Mouse (Mus musculus) forebrain, embryonic 14.5 days (tissue): ENCODE measurements around the gene Nudt2. TPM values are rescaled to one million over a fixed set of nuclear protein-coding genes. Genes with fewer than 3 reads are reported as not detected.

Experiments
- ATAC-seq: fragments of 200-750 bp; cut with Nextera tagmentation; 2 replicates; pipeline ENCODE4 v1.8.0; 2017; ENCODE audit warnings: mild to moderate bottlenecking, moderate library complexity
- DNase-seq: peaks from one replicate; pipeline ENCODE4 v3.0.0-alpha.2; 2015; ENCODE audit warnings: low spot score
- H3K27ac ChIP-seq: fragments of 300-500 bp; sonication (generic); 2 replicates; pipeline ENCODE4 v1.5.1; 2014; ENCODE audit warnings: low read depth, mild to moderate bottlenecking, control low read depth, low read length, moderate library complexity
- H3K27me3 ChIP-seq: fragments of 300-500 bp; sonication (generic); replicated peaks from 2 replicates; pipeline ENCODE4 v1.6.1; 2014; ENCODE audit warnings: low read length, control low read depth, mixed read lengths; ENCODE audit not compliant: control insufficient read depth, insufficient read depth
- H3K36me3 ChIP-seq: fragments of 300-500 bp; sonication (generic); 2 replicates; pipeline ENCODE4 v1.6.1; 2014; ENCODE audit warnings: low read length, control low read depth; ENCODE audit not compliant: control insufficient read depth, insufficient read depth
- H3K4me1 ChIP-seq: fragments of 300-500 bp; sonication (generic); 2 replicates; pipeline ENCODE4 v1.6.1; 2014; ENCODE audit warnings: antibody characterized with exemption, low read length, control low read depth; ENCODE audit not compliant: control insufficient read depth, insufficient read depth
- H3K4me2 ChIP-seq: fragments of 300-500 bp; sonication (generic); 2 replicates; pipeline ENCODE4 v1.6.1; 2014; ENCODE audit warnings: mild to moderate bottlenecking, control low read depth, low read length
- H3K4me3 ChIP-seq: fragments of 300-500 bp; sonication (generic); 2 replicates; pipeline ENCODE4 v1.5.1; 2014; ENCODE audit warnings: low read depth, low read length, control low read depth
- H3K9ac ChIP-seq: fragments of 300-500 bp; sonication (generic); 2 replicates; pipeline ENCODE4 v1.6.1; 2014; ENCODE audit warnings: mild to moderate bottlenecking, low read length, control low read depth, moderate library complexity
- H3K9me3 ChIP-seq: fragments of 300-500 bp; sonication (generic); replicated peaks from 2 replicates; pipeline ENCODE4 v1.6.1; 2016; ENCODE audit warnings: low read length, control low read depth, mixed read lengths; ENCODE audit not compliant: control insufficient read depth
- WGBS: fragments of 180-500 bp; shearing (Covaris S2); extraction: QIAGEN DNeasy Blood & Tissue Kit; methylation state at CpG from one replicate; pipeline ENCODE4 v1.1.7; 2014; 5-methylcytosine and 5-hydroxymethylcytosine counted together
- polyA plus RNA-seq: library from polyadenylated mRNA; unstranded; fragments of >200 nt; fragmentation: Nextera tagmentation; extraction: Ambion mirVana; gene quantifications from 2 replicates; pipeline ENCODE4 v1.2.1, GENCODE M21; 2014

Nudt2 gene
- polyA plus RNA-seq, 1 experiment from 2014 or later, result 82.0 TPM

DNA sequence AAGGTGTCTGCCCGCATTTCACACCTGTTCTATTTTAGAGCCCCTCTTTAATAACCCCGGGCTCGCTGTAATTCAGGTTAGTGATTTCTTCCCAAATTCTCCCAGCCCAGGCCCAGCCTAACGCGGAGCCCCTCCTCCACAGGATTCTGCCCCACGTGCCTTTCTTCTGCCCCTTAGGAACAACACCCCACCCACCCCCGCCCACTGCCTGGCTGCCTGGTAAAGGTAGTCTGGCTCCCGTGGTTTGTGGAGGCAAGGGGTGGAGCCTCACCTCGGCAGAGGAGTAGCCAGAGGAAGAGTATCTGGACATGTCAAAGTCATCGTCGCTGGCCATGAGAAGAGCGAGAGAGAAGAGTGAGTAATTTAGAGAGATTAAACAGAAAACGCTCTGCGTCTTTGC is 55.7 kb downstream of the Nudt2 start:
- Histone ChIP-seq H3K4me3 (no peak overlapping the region), H3K36me3 (peaks cover 12% of the 10 kb centered on the region), H3K9ac (no peak overlapping the region), H3K27ac (no peak overlapping the region), H3K4me1 (no peaks in the 10 kb centered on the region), H3K4me2 (no peak overlapping the region), H3K9me3 (no peaks in the 10 kb centered on the region), H3K27me3 (no peaks in the 10 kb centered on the region)
- ATAC-seq, result no peak
- 48% methylated on average over 14 of the region's 14 CpGs for WGBS
- DNase-seq, result no peak

DNA sequence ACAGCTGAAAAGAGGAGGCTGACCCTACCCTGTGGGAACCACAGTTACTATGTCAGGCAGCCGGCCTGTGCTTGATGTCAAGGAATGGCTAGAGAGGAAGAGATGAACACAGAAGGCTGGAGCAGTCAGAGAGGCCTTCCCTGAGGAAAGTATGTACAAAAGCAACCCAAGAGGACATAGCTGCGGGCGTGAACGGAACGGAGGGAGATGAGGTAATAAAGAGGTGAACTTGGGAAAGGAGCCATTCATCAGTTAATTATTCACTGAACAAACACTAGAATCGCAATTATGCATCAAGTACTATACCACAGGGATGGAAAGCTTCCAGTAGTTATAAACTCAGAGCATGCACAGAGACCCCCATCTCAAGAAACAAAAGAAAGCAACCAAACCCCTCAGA is 57.2 kb downstream of the Nudt2 start:
- 24% methylated on average over 6 of the region's 6 CpGs for WGBS
- Histone ChIP-seq H3K36me3 (peaks cover 12% of the 10 kb centered on the region), H3K9ac (no peak overlapping the region), H3K27ac (0 out of 2 replicates have a peak overlapping the region, but pooled peaks have one; percentile 31), H3K9me3 (no peaks in the 10 kb centered on the region), H3K27me3 (no peaks in the 10 kb centered on the region), H3K4me2 (no peak overlapping the region), H3K4me1 (peaks cover 5% of the 10 kb centered on the region), H3K4me3 (no peak overlapping the region)
- peak; percentile 48 for DNase-seq
- peak; percentile 41; the same call in 1 of the 2 replicates for ATAC-seq

GRCm38 (mm10) chr4:41522788-41523187 is 57.8 kb downstream of the Nudt2 start:
- H3K27ac ChIP-seq, result no peak overlapping the region
- no peak for ATAC-seq

DNA sequence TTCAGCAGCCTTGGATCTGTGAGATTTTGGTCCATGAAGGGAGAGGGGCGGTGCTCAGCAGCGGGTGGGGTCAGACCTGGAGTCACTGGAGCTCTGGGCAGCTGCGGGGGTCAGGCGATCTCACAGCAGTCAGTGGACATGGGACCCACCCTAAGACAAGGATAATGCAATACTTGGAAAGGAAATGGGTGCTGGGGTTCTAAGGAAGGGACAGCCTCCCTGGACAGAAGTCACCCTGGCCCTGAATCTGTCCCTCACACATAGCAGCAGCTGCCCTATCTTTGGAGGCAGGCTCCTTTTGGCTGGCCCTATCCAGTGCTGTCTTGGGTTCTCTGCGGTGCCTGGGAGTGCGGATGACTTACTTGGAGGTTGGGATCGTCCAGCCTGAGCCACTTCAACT is 58.9 kb downstream of the Nudt2 start:
- Histone ChIP-seq H3K36me3 (peaks cover 12% of the 10 kb centered on the region), H3K9ac (no peak overlapping the region), H3K9me3 (no peaks in the 10 kb centered on the region), H3K4me1 (peaks cover 22% of the 10 kb centered on the region), H3K27ac (no peak overlapping the region), H3K27me3 (no peaks in the 10 kb centered on the region), H3K4me2 (no peak overlapping the region), H3K4me3 (no peak overlapping the region)
- WGBS, result 83% methylated on average over 7 of the region's 7 CpGs
- DNase-seq, result no peak
- ATAC-seq, result no peak

More at GRCm38 (mm10) chr4:41522788-41523187, 57.8 kb downstream of the Nudt2 start:
- H3K4me3 ChIP-seq, result no peak overlapping the region
- H3K9ac ChIP-seq, result no peak overlapping the region
- DNase-seq, result peak; percentile 79
- H3K4me2 ChIP-seq, result no peak overlapping the region
- no peaks in the 10 kb centered on the region for H3K27me3 ChIP-seq
- WGBS, result 61% methylated on average over 5 of the region's 5 CpGs
- H3K36me3 ChIP-seq, result peaks cover 12% of the 10 kb centered on the region
- no peaks in the 10 kb centered on the region for H3K9me3 ChIP-seq
- peaks cover 11% of the 10 kb centered on the region for H3K4me1 ChIP-seq

- Histone ChIP-seq H3K27ac (no peak overlapping the region), H3K4me2 (no peak overlapping the region), H3K4me3 (no peak overlapping the region), H3K9me3 (no peaks in the 10 kb centered on the region), H3K4me1 (peaks cover 25% of the 10 kb centered on the region), H3K27me3 (no peaks in the 10 kb centered on the region), H3K9ac (no peak overlapping the region), H3K36me3 (peaks cover 4% of the 10 kb centered on the region)
- ATAC-seq (no peak), DNase-seq (no peak)
- 78% methylated on average over 9 of the region's 9 CpGs for WGBS
Observed at GRCm38 (mm10) chr4:41524829-41525228, 59.9 kb downstream of the Nudt2 start.

GRCm38 (mm10) chr4:41526553-41526952 is 61.6 kb downstream of the Nudt2 start:
- peaks cover 25% of the 10 kb centered on the region for H3K4me1 ChIP-seq
- peak; percentile 6; the same call in 1 of the 2 replicates for ATAC-seq

GRCm38 (mm10) chr4:41527076-41527475 is 62.1 kb downstream of the Nudt2 start:
- DNase-seq, result peak; percentile 19
- Histone ChIP-seq H3K4me1 (peaks cover 25% of the 10 kb centered on the region), H3K36me3 (no peaks in the 10 kb centered on the region), H3K9ac (peak overlapping the region; percentile 5), H3K27me3 (no peaks in the 10 kb centered on the region), H3K4me2 (no peak overlapping the region), H3K9me3 (no peaks in the 10 kb centered on the region), H3K27ac (peak overlapping the region; percentile 6; the same call in 1 of the 2 replicates), H3K4me3 (no peak overlapping the region)
- WGBS, result 18% methylated on average over 13 of the region's 13 CpGs
- ATAC-seq, result peak; percentile 32; the same call in 1 of the 2 replicates

More at GRCm38 (mm10) chr4:41526553-41526952, 61.6 kb downstream of the Nudt2 start:
- H3K9ac ChIP-seq, result peak overlapping the region; percentile 5; the same call in 1 of the 2 replicates
- peak; percentile 35 for DNase-seq
- H3K4me3 ChIP-seq, result no peak overlapping the region
- H3K27me3 ChIP-seq, result no peaks in the 10 kb centered on the region
- H3K36me3 ChIP-seq, result no peaks in the 10 kb centered on the region
- WGBS, result 15% methylated on average over 7 of the region's 7 CpGs
- H3K27ac ChIP-seq, result peak overlapping the region; percentile 6; the same call in 1 of the 2 replicates
- H3K9me3 ChIP-seq, result no peaks in the 10 kb centered on the region
- H3K4me2 ChIP-seq, result no peak overlapping the region

GRCm38 (mm10) chr4:41527996-41528395 is 63.0 kb downstream of the Nudt2 start:
- Histone ChIP-seq H3K4me1 (peaks cover 25% of the 10 kb centered on the region), H3K27ac (0 out of 2 replicates have a peak overlapping the region, but pooled peaks have one; percentile 30), H3K9ac (no peak overlapping the region), H3K36me3 (no peaks in the 10 kb centered on the region), H3K4me2 (no peak overlapping the region), H3K9me3 (no peaks in the 10 kb centered on the region), H3K4me3 (no peak overlapping the region), H3K27me3 (no peaks in the 10 kb centered on the region)
- WGBS, result 11% methylated on average over 8 of the region's 8 CpGs
- ATAC-seq (peak; percentile 38; the same call in 1 of the 2 replicates), DNase-seq (peak; percentile 66)
